Mouse (Mus musculus) B cell, adult 67 days (primary cell): ENCODE measurements around the gene Gm21973. TPM values are rescaled to one million over a fixed set of nuclear protein-coding genes. Genes with fewer than 3 reads are reported as not detected.

Experiments used
- total RNA-seq, 2 experiments: library from RNA; stranded (reverse); gene quantifications; 4 replicates each; pipeline ENCODE4 v1.2.4; 2023

Gm21973 gene
- total RNA-seq = not detected

DNA sequence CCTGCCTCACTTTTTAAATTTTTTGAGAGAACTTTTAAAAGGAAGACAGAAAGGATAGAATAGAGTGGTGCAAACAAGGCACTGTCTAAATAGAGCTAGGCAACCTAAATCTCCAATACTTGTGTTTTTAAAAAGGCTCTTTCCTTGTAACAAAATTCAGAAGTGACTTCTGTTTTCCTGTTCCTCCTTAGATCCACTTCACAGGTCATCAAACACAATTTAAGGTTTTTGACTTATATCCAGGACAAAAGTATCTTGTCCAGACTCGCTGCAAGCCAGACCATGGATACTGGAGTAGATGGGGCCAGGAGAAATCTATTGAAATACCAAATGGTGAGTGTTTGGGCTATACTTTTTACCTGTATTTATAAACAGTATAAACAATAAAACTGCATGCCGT lies at the start of gene Gm21973:
Gene Gm21973, plus strand, starts transcription at position 301 of the 400 bp plus-strand sequence.

DNA sequence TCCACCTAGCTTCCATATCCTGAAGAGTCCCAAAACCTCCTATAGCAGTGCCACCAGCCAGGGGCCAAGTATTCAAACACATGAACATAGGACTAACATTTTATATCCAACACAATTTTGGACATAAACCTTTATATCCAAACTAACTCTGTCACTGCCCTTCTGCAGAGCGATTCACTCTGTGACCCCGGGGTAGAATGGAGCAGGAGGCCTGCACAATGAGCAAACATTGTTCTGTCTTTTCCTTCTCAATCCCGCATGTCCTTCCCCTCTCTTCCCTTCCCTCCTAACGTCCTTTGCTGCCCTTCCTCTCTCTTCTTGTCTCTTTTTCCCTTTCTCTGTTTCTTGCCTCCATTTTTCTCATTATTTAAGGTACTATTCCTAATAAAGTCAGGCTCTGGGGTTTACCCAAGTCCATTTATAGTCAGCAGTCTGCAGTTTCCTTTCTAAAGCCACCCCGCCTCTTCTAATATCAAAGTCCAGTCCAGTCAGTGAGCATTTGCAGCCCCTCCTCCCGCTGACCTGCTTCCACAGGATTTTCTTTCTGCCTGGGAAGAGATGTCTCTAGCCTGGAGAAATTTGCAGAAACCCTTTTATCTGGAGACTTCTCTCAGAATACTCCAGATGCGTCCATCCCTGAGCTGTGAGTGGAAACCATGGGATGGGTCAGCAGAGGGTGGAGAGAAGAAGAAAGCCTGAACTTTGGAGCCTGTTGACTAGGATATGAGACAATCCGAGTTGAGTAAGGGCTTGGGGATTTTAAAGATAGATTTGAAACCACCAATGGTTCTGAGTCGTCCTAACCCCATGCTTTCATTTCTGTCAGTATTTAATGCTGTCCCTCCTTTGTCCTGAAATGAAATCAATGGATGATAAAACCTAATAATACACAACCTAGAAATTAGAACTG lies 33.1 kb downstream of the Gm21973 start, which contains the start of gene Agxt2:
Gene Agxt2, plus strand, starts transcription at position 494 of the 910 bp plus-strand sequence.

Other genes starting within 250 kb of the Gm21973 start
- not detected for gene Prlr, start 148.1 kb upstream of the Gm21973 start, total RNA-seq
- gene Agxt2, start 33.2 kb downstream of the Gm21973 start, total RNA-seq = not detected
- 10 to 100 TPM; 33.2 to 35.9 TPM for gene Dnajc21, start 145.1 kb downstream of the Gm21973 start, total RNA-seq
- 10 to 100 TPM; 48.1 to 49.8 TPM for gene Brix1, start 160.6 kb downstream of the Gm21973 start, total RNA-seq
- gene Rad1, start 160.6 kb downstream of the Gm21973 start, total RNA-seq = 10 to 100 TPM; 34.5 to 40.7 TPM
- not detected for gene Ttc23l, start 233.3 kb downstream of the Gm21973 start, total RNA-seq